Mouse (Mus musculus) inflammation-experienced regulatory T-cells, adult 6 months (primary cell): ENCODE data around the gene Asphd2. TPM values are rescaled to one million over a fixed set of nuclear protein-coding genes. Genes with fewer than 3 reads are reported as not detected.
"Not testable (repeated sequence)": the region's sequence is repeated elsewhere in the genome, so short reads cannot be mapped to it uniquely, and the experiment has no call there.

ENCODE experiments used
- ATAC-seq: one replicate; pipeline ENCODE4 v1.8.0; 2017
- polyA plus RNA-seq, 3 experiments: library from polyadenylated mRNA; unstranded; fragments of 100-300 nt; shearing (Covaris generic); gene quantifications; one replicate each; pipeline ENCODE4 v1.2.1; 2017

Asphd2 gene
- polyA plus RNA-seq, result not detected

DNA sequence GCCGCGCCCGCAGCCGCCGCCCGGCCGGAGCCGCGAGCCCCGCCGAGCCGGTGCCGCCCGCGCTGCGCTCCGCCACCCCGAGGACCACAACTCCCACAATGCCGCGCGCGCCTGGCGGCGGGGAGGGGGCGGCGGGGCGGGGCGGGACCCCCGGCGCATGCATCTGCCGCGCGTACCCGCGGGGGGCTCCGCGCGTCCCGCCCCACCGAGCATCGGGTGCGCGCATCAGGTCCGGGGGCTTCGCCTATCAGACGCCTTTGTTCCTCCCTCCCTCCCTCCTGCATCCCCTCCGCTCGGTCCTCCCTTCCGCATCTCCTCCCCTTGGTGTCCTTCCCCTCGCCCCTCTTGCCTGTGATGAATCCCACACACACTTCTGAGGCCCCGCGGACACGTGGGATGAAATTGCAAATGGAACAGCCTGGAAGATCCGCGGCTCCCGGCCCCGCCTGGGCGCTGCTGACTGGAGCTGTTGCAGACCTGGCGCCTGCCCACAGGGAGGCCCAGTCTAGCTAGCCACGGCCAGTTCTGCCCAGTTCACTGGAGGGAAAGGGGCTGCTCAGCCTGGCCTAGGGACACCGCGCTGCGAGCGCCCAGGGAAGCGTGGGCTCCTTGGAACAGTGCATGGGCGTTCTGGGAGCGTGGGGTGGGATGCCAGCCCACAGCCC, at the start of gene Asphd2:
Asphd2 (minus strand) TSS at position 88 of the 665 bp plus-strand sequence.
- ATAC-seq, result no peak

DNA sequence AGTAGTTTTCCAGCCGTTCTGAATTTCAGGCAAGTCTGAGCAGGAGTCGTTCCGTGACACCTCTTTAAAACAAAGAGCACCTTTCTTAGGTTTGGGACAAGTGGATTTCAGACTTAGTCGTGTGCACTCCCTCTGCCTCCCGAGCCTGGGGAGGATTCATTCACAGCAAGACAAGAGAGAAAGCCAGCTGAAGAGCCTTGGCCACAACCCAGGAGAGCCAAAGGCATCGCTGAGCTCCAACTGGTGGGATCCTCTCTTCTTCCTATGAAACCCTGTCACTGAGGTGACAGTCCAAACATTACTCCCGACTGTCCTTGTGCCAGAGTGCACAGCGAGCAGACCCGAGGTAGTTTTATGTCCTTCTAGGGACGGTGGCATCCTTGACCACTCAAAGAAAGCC, 43.9 kb upstream of the Asphd2 start:
- ATAC-seq, result no peak

DNA sequence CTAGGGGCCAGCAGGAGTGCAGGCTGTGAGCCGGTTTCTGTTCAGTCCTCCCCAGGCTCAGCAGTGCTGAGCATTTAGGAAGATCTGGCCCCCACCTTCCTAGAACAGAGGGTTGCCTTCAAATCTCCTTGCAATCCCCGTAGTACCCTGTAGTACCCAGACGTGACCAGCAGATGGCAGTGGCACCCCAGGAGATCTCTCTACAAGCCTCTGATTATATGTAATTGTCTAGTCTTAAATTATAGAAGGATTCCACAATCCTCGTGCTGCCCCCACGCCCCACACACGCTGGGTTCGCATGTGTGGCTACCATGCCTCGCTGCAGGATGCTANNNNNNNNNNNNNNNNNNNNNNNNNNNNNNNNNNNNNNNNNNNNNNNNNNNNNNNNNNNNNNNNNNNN, 38.3 kb upstream of the Asphd2 start:
- peak; percentile 46 for ATAC-seq

GRCm38 (mm10) chr5:112432033-112432432, 37.4 kb upstream of the Asphd2 start:
- ATAC-seq, result no peak

DNA sequence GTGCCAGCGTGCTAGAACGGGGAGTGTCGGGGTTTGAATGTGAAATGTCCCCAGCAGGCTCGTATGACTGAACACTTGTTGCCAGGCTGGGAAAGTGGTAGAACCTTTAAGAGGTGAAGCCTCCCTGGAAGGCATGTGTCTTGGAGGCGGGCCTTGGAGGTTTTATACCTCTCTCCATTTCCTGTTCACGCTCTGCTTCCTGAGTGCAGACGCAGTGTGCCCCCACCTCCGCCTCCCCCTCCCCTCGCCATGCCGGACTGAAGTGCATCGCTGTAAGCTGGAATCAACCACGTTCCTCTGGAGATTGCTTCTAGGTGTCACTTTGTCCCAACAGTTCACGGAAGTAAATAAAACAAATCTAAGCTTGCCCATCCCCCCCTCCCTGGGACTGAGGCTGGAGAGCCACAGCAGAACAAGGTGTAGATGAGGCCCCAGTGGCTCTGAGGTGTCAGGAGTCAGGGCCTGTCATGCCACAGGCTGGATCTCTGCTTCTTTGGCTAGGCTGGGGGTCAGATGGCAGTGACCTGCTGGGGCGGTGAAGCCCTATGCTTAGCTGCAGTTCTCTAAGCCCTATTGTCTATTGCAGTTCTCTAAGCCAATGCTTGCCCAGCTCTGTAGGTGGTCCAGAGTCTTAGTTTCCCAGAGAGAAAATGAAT, 36.6 kb upstream of the Asphd2 start:
- ATAC-seq, result peak; percentile 62

DNA sequence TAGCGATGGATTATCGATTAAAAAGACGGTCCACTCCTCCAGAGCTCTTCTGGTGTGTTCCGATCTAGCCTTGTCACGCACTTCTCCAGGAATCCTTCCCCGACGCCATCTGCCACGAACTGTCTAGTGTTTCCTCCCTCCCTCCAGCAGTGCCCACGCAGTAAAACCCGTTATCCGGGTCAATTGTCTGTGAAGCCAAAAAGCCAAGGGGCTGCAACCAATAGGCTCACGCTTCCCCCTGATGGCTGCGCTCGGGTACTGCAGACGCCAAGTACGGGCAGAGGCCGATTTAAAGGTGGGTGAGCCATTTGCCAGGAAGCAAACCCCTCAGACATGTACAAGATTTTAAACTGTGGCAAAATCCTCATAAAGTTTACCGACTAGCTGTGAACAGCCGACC, 34.3 kb upstream of the Asphd2 start:
- peak; percentile 56 for ATAC-seq

DNA sequence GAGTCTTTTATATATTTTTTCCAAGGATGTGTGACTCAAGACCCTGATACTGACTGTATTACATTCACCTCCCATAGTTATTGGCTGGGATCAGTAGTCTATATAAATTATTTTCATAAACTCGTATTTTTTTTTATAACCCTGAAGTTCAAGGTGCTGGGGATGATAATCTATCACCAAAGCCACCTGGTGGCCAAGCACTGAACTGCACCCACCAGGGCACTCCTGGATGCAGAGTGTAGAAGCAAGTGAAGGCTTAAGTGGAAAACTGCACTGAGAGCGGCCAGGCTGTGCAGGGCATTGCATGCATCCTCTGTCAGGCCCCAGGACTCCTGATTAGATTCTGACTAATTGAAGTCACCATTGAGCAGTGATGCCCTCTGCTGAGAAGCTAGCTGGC, 32.6 kb upstream of the Asphd2 start:
- ATAC-seq, result no peak

- no peak for ATAC-seq
These were observed 32.0 kb upstream of the Asphd2 start for GRCm38 (mm10) chr5:112426635-112427034.

- no peak for ATAC-seq
These were observed 24.9 kb upstream of the Asphd2 start for GRCm38 (mm10) chr5:112419535-112419934.

DNA sequence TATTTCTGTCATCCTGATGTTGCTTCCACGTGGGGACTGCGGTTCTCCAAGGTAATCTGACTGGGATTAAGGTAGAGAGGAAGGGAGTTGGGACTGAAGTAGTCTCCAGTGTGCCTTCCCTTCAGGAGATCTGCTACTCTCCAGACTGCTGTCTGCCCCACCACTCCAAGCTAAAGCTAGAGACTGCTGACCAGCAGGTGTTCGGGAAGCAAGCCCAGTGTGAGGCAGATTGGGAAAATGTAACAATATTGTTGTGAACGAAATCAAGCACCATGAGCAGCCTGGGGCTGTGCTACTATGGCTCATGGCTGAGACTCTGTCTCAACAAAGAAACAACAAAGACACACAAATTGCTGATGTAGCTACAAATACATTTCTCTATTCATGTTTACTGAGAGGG, 23.4 kb upstream of the Asphd2 start:
- no peak for ATAC-seq

DNA sequence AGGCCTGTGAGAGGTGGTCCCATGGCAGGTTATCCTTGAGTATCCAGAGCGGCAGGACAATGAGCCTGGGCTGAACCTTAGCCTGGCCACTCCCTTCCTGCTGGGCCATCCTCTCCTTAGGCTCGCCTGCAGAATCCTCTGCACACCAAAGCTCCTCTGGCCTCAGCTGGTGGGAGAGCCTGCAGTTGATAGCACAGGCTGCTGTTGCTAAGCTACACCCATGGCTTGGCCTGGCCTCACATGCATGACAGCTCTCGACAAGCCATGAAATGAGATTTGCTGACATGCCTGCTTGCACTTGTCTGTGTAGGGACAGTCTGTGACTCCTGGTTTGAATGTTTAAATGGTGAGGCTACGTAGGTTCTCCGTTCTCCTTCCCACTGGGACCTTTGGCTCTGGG, 22.0 kb upstream of the Asphd2 start:
- no peak for ATAC-seq

DNA sequence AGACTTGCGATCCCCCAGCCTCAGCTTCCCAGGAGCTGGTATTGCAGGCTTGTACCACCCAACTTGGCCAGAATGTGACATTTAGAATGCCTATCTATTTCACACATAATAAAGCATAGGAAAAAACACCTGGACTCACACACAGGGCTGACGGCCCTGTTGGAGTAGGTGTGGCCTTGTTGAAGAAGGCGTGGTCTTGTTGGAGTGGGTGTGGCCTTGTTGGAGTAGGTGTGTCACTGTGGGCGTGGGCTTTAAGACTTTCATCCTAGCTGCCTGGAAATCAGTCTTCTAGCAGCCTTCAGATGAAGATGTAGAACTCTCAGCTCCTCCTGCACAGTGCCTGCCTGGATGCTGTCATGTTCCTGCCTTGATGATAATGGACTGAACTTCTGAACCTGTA, 18.1 kb upstream of the Asphd2 start:
- not testable (repeated sequence) for ATAC-seq

DNA sequence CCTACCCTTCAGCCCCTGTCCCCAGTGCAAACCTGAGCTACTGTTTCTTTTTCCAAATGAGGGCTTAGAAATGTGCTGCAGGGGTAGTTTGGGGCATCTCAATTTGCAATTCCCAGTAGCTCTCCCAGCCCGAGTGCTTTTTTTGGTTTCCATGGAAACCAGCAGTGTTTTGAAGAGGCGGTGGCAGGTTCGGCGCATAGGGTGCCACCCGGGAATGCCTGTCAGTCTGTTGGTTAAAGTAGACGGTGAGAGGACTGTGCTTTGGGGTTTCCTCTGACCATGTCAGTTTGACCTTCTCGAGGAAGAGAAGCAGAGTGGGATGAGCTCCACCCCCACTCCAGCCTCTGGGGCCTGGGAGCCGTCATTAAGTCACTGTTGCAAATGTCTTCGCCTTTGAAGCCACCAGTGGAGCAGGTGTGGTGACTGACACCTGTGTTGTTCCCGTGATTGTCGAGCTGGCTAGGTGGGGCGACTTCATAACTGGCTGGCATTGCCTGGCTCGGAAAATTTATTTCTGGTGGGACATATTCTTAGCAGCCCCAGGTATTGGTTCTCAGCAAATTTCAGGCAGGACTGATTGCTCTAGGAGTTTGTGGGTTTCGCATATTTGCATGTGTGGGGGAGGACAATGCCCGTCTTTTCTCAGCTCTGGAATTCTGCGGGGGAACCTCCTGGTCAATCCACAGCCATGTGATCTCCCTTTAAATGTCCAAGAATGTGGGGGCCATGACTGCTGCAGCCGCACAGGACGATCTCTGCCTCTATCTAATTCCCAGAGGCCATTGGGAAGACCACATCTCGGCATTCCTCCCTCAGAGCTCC, 17.1 kb upstream of the Asphd2 start:
- no peak for ATAC-seq

DNA sequence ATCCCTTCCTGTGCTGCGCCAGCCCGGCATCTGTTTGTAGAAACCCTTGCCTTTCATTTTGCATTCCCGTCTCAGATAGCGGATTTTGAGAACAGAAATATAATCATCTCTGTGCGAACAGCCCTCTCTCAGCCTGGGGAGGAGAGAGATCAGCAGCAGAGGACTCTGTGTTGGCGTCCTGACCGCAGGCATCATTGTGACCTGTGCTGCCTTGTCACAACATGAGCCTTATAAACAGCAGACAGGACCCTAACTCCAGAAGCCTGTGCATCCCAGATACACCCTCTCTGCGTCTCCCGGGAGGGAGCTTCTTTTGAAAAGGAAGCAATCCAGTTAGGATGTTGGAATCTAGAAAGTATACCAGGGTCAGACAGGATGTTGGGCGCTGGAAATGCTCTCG, 16.4 kb upstream of the Asphd2 start:
- no peak for ATAC-seq

DNA sequence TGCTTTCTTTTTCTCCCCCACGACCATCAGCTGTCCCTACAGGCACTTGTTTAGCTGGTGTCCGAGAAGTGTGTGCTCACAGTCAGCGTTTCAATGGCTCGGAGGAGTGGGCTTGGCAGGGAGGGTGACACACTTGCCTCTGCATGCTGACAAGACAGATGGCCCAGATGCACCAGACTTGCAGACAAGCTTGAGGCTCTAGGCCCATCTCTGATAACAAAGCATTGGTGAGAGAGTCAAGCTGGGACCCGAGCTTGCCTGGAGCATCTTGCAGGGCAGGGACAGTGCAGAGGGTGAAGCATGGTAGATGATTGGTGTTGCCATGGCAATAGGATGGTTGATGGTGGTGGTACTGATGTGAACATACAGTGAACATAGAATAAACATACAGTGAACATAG, 14.6 kb upstream of the Asphd2 start:
- no peak for ATAC-seq

DNA sequence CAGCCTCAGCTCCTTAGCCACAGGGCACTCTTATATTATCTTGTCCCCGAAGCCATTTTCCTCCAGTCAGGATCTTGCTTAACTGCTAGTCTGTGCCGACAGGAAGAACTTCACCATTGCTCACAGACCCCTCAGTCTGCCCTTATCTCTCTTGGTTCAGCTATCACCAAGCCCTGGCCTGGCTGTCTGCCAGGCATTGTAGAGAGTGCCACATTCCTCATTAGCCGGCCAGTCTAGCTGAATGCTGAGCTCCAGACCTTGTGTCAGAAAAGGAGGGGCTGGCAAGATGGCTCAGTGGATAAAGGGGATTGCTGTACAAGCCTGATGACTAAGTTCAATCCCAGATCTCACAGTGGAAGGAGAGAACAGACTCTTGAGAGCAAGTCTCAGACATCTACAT, 11.4 kb upstream of the Asphd2 start:
- no peak for ATAC-seq

DNA sequence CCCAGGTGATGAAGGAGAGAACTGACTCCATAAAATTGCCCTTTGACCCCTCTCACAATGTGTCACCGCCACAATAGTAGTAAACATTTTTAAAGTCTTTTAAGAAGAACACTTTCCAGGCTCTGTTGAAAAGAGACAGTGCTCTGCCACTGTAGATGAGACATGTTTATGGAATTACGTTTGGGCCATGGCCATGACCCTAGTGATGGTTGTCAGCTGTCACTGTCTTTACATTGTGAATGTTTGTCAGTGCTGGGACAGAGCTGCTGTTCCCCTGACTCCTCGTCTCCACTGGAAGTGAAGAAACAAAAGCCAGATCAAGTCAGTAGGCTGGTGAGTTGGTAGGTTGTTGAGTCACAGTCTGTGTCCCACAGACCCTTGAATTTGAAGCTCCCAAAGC, 7.8 kb upstream of the Asphd2 start:
- no peak for ATAC-seq

DNA sequence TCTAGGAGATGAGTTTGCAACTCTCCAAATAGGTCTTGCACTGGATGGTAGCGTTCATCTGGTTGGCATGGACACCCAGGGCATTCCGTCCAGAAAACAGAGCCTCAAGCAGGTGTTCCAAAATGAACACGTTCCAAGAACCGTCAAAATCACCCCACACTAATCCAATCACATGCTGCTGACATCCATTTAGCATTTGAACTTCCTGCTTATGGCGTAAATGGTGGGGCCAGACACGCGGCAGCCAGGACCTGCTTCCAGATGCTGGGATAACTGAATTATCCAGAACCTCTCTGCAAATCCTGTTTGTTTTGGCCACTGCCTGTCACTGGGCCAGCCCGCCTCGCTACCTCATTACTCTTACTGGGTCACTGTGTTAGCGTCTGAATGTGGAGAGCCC, 4.6 kb upstream of the Asphd2 start:
- no peak for ATAC-seq

DNA sequence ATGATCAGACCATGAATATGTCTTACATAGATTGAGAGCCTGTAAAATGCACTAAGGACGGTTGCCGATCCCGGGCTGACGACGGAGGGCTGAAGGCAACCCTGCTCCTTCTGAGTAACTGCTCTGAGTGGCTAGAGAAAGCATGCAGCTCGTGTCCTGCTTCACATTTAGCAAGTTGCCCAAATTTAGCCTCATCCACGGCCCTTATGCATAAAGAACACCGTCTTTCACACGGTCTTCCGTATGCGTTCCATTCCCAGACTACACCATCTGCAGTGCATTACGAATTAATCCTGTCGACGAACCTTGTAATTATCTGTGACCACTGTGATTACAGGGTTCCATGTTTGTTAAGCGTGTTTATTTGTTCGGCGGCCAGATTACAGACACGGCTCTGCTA, 1.4 kb upstream of the Asphd2 start:
- no peak for ATAC-seq

- no peak for ATAC-seq
These were observed 277 bp downstream of the Asphd2 start for GRCm38 (mm10) chr5:112394415-112394763.

DNA sequence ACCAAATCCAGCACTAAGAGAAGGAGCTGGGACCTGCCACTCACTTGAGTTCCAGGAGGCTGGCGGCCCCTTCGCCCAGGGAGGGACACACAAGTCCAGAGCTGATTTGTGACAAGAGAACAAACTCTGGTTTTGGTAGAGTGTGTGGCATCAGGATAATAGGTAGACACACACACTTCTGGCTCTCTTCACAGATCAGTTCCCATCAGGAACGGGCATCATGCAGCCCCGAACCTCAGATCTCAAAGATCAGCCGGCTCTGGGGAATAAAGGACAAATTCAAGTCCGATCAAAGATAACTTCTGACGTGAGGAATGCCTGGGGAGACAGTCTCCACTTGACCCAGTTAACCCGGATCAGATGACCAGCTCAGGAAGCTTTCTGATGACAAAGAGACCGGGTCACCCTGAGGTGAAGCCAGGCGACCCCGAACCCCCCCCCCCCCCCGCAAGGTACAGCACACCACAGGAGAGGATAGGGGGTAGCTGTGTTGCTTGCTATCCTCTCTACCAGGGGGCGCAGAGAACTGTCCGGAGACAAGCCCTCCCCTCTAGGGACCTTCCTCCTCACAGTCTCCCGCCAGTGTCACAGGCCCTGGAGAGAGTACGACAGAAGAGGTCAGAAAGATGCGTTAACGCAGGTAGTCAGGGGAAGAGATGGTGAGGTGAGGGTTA, 788 bp downstream of the Asphd2 start:
- ATAC-seq, result no peak

- ATAC-seq, result no peak
These were observed 2.9 kb downstream of the Asphd2 start for GRCm38 (mm10) chr5:112391676-112392323.

DNA sequence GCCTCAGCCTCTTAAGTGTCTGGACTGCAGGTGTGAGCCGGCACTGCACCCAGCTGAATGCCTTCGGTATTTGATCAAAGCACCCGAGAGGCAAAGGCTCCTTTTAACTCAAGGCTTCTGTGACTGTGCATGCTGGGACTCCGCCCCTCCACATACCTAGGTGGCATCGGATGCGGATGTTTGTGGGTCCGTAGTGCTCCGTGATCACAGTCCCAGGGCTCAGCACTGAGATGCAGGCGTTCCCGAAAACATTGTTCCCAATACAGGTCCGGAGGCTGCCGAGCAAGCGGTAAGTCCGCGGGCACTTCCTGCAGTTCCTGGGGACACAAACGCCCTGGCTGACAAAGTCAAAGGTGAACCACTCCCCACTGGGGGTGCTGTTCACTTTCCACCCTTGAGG, 3.7 kb downstream of the Asphd2 start:
- no peak for ATAC-seq
